Mouse (Mus musculus) C2C12 (cell line): ENCODE data around the gene Il17rd.

Source experiments
- CTCF ChIP-seq: IDR thresholded peaks from one replicate; pipeline ENCODE4 v1.5.1; 2011; ENCODE audit not compliant: control insufficient read depth, insufficient read depth, insufficient read length
- MAX ChIP-seq: IDR thresholded peaks from one replicate; pipeline ENCODE4 v1.6.1; 2011; ENCODE audit warnings: mild to moderate bottlenecking, control low read depth

DNA sequence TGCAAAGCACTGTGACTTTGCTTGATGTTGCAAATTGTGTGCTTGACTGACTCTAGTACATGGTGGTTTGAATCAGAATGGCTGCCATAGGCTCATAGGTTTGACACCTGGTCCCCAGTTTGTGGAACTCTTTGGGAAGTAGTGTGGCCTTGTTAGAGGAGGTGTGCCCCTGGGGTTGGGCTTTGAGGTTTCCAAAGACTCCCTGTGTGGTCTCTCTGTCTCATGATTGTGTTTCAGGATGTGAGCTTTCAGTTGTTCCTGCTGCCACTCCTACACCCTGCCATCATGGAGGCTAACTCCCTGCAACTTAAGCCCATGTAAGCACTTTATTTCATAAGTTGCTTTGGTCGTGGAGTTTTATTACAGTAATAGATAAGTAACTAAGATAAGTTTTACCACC is 91.9 kb downstream of the Il17rd start:
- TF ChIP-seq CTCF (no peak), MAX (no peak)
